Mouse (Mus musculus) olfactory bulb, adult 2 months (tissue): ENCODE results near the gene Gm28044. TPM values are rescaled to one million over a fixed set of nuclear protein-coding genes. Genes with fewer than 3 reads are reported as not detected.
"Not testable (repeated sequence)": the region's sequence is repeated elsewhere in the genome, so short reads cannot be mapped to it uniquely, and the experiment has no call there.

Experiments used
- H3K27ac ChIP-seq: fragments of 200-500 bp; 2 replicates; pipeline ENCODE4 v1.5.1; 2012; ENCODE audit warnings: low read depth, low read length; ENCODE audit not compliant: insufficient read depth
- H3K4me1 ChIP-seq: fragments of 200-500 bp; 2 replicates; pipeline ENCODE4 v1.6.1; 2012; ENCODE audit warnings: low read length; ENCODE audit not compliant: control insufficient read depth, insufficient read depth
- H3K4me3 ChIP-seq: fragments of 200-500 bp; 2 replicates; pipeline ENCODE4 v1.5.1; 2012; ENCODE audit warnings: mild to moderate bottlenecking, low read depth, low read length, moderate library complexity; ENCODE audit not compliant: insufficient read depth
- CTCF ChIP-seq: fragments of 200-500 bp; IDR thresholded peaks from 2 replicates; pipeline ENCODE4 v1.5.1; 2012; ENCODE audit warnings: low read depth, mild to moderate bottlenecking, low read length, moderate library complexity; ENCODE audit not compliant: insufficient read depth
- POLR2A ChIP-seq: fragments of 200-500 bp; IDR thresholded peaks from 2 replicates; pipeline ENCODE4 v1.6.1; 2012; ENCODE audit warnings: mild to moderate bottlenecking, low read depth, low read length, moderate library complexity; ENCODE audit not compliant: insufficient read depth
- WGBS: fragments of 180-500 bp; shearing (Covaris S2); methylation state at CpG from one replicate; pipeline ENCODE4 v1.1.7; 2018; 5-methylcytosine and 5-hydroxymethylcytosine counted together
- polyA plus RNA-seq: library from polyadenylated mRNA; stranded (reverse); fragments of >200 nt; gene quantifications from 2 replicates; pipeline ENCODE4 v1.2.4, GENCODE M21; 2012; ENCODE audit warnings: low replicate concordance; ENCODE audit not compliant: missing spikeins, insufficient read depth, insufficient read length

Gm28044 gene
- polyA plus RNA-seq: not detected in 2 replicates

GRCm38 (mm10) chr13:67360131-67360744 is at the start of gene Gm28044, which contains the start of gene Zfp953:
TSS of gene Gm28044 (minus strand) at chr13:67360536.
TSS of gene Zfp953 (minus strand) at chr13:67360605.
- under 1% methylated on average over 15 of the region's 15 CpGs for WGBS
- Histone ChIP-seq H3K4me3 (peak within 1 kb of the TSS; percentile 95), H3K27ac (peak within 1 kb of the TSS; percentile 64), H3K4me1 (no peaks in the 10 kb centered on the region)
- no peak for TF ChIP-seq POLR2A
- no peak for TF ChIP-seq CTCF

GRCm38 (mm10) chr13:67399183-67399903 is 39.0 kb upstream of the Gm28044 start, which contains the start of gene Zfp429:
TSS of gene Zfp429 (minus strand) at chr13:67399819.
- 0 out of 2 replicates have a peak, but pooled peaks have one; percentile 23 for TF ChIP-seq POLR2A
- H3K27ac ChIP-seq, H3K4me1 ChIP-seq: not testable (repeated sequence)
- WGBS: 2% methylated on average over 16 of the region's 16 CpGs
- H3K4me3 ChIP-seq: peak within 1 kb of the TSS; percentile 99

- not testable (repeated sequence) for H3K4me3 ChIP-seq, H3K4me1 ChIP-seq, H3K27ac ChIP-seq
- WGBS: 57% methylated on average over 3 of the region's 3 CpGs
Measured at GRCm38 (mm10) chr13:67376255-67376654, 15.9 kb upstream of the Gm28044 start.

GRCm38 (mm10) chr13:67375050-67375911 is 14.9 kb upstream of the Gm28044 start, which contains the start of the genes Gm28041 and Zfp456:
TSS of gene Gm28041 (minus strand) at chr13:67375733.
TSS of gene Zfp456 (minus strand) at chr13:67375810.
- not testable (repeated sequence) for H3K4me1 ChIP-seq, H3K27ac ChIP-seq
- 17% methylated on average over 13 of the region's 15 CpGs for WGBS
- peak within 1 kb of the TSS; percentile 42 for H3K4me3 ChIP-seq

GRCm38 (mm10) chr13:67351854-67352253 is 8.5 kb downstream of the Gm28044 start:
- TF ChIP-seq CTCF (no peak), POLR2A (no peak)
- Histone ChIP-seq H3K4me1 (no peaks in the 10 kb centered on the region), H3K27ac (no peak overlapping the region), H3K4me3 (no peak overlapping the region)

GRCm38 (mm10) chr13:67343422-67343821 is 16.9 kb downstream of the Gm28044 start:
- TF ChIP-seq CTCF: no peak
- TF ChIP-seq POLR2A: no peak
- Histone ChIP-seq H3K27ac (no peak overlapping the region), H3K4me1 (no peaks in the 10 kb centered on the region), H3K4me3 (no peak overlapping the region)
- WGBS: 92% methylated on average over 2 of the region's 2 CpGs

GRCm38 (mm10) chr13:67332877-67333276 is 27.5 kb downstream of the Gm28044 start:
- WGBS: 70% methylated on average over 1 of the region's 1 CpGs
- H3K4me3 ChIP-seq: no peak overlapping the region
- no peak overlapping the region for H3K27ac ChIP-seq
- TF ChIP-seq CTCF: no peak
- no peak for TF ChIP-seq POLR2A
- H3K4me1 ChIP-seq: 0 out of 2 replicates have a peak, but pooled peaks cover 2% of the 10 kb centered on the region

- 0 out of 2 replicates have a peak, but pooled peaks cover 2% of the 10 kb centered on the region for H3K4me1 ChIP-seq
- peak within 1 kb of the TSS; percentile 62 for H3K4me3 ChIP-seq
- TF ChIP-seq CTCF (peak; percentile 48), POLR2A (no peak)
- H3K27ac ChIP-seq: no peak within 1 kb of the TSS
- WGBS: 8% methylated on average over 17 of the region's 17 CpGs
Measured at GRCm38 (mm10) chr13:67332019-67332724, 28.2 kb downstream of the Gm28044 start, which contains the start of gene Zfp595. TSS of gene Zfp595 (minus strand) at chr13:67332570.
